Mouse (Mus musculus) cortical plate, adult 2 months (tissue): ENCODE results near the gene Ugdh. TPM values are rescaled to one million over a fixed set of nuclear protein-coding genes. Genes with fewer than 3 reads are reported as not detected.
A peak's percentile ranks its signal among the peaks of the same experiment; 100 is the strongest.

Experiments
- H3K27ac ChIP-seq: fragments of 200-500 bp; 2 replicates; pipeline ENCODE4 v1.5.1; 2012; ENCODE audit warnings: low read length, control low read depth, inconsistent platforms; ENCODE audit not compliant: insufficient read depth
- H3K4me1 ChIP-seq: fragments of 200-500 bp; 2 replicates; pipeline ENCODE4 v1.6.1; 2011; ENCODE audit warnings: low read length; ENCODE audit not compliant: control insufficient read depth, insufficient read depth
- H3K4me3 ChIP-seq: fragments of 200-500 bp; 2 replicates; pipeline ENCODE4 v1.5.1; 2011; ENCODE audit warnings: mild to moderate bottlenecking, low read length, control low read depth; ENCODE audit not compliant: insufficient read depth
- CTCF ChIP-seq: fragments of 200-500 bp; IDR thresholded peaks from 2 replicates; pipeline ENCODE4 v1.5.1; 2011; ENCODE audit warnings: mild to moderate bottlenecking, control low read depth, low read length; ENCODE audit not compliant: insufficient read depth; ENCODE audit errors: extremely low read depth
- POLR2A ChIP-seq: fragments of 200-500 bp; IDR thresholded peaks from 2 replicates; pipeline ENCODE4 v1.6.1; 2011; ENCODE audit warnings: mild to moderate bottlenecking, low read length, control low read depth; ENCODE audit not compliant: insufficient read depth; ENCODE audit errors: extremely low read depth
- polyA plus RNA-seq: library from polyadenylated mRNA; depleted of rRNA; stranded (reverse); fragments of >200 nt; gene quantifications from 2 replicates; pipeline ENCODE4 v1.2.3, GENCODE M21; 2012

Gene Ugdh
- polyA plus RNA-seq, 1 experiment: 25.2 TPM

- Histone ChIP-seq H3K4me1 (no peaks in the 10 kb centered on the region; the same call in 1 of the 2 replicates), H3K4me3 (peak overlapping the region; percentile 64), H3K27ac (no peak overlapping the region; the same call in 1 of the 2 replicates)
- TF ChIP-seq POLR2A: no peak
- no peak for TF ChIP-seq CTCF
Measured at GRCm38 (mm10) chr5:65435363-65435805, 365 bp downstream of the Ugdh start.

GRCm38 (mm10) chr5:65434471-65435362, 1.0 kb downstream of the Ugdh start:
- TF ChIP-seq POLR2A: no peak
- no peak for TF ChIP-seq CTCF

DNA sequence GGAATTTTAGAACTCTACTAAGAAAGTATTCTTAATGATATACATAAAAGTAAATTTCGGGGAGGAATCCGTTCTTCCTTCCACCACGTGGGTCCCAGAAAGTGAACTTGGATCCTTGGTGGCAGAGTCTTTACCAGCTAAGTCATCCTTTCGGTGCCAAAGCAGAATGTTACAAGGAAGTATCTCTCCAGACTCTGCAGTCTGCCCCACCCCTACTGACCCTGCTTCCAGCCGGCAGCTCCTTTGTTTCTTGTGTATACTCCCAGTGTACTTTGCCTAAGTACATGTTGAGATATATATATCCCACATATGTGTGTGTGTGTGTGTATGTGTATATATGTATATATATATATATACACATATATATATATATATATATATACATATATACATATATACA, 6.3 kb downstream of the Ugdh start:
- Histone ChIP-seq H3K4me1 (no peaks in the 10 kb centered on the region; the same call in 1 of the 2 replicates), H3K27ac (no peak overlapping the region), H3K4me3 (no peak overlapping the region)
- TF ChIP-seq POLR2A (no peak), CTCF (no peak)

More at GRCm38 (mm10) chr5:65434471-65435362, 1.0 kb downstream of the Ugdh start:
- Histone ChIP-seq H3K27ac (peak overlapping the region; percentile 35; the same call in 1 of the 2 replicates), H3K4me3 (peak overlapping the region; percentile 64), H3K4me1 (no peaks in the 10 kb centered on the region; the same call in 1 of the 2 replicates)

- Histone ChIP-seq H3K4me3 (no peak overlapping the region), H3K27ac (no peak overlapping the region), H3K4me1 (no peaks in the 10 kb centered on the region)
- TF ChIP-seq CTCF (no peak), POLR2A (no peak)
Measured at GRCm38 (mm10) chr5:65428321-65428720, 7.4 kb downstream of the Ugdh start.

DNA sequence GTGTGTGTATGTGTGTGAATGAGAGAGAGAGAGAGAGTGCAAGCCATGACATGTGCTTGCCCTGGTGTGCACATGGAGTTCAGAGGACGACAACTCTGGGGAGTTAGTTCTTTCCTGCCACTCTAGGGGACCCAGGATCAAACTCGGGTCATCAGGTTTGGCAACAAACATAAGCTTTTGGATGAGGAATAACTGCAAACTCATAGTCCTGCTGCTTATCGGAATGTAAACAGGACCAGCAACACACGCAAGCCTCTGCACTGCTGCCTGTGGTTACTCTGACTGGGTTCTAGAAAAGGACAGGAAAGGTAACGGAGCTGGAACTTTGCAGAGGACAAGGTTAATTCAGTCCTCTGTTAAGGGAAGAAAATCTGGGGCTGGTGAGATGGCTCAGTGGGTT, 10.5 kb downstream of the Ugdh start:
- Histone ChIP-seq H3K4me1 (no peaks in the 10 kb centered on the region), H3K4me3 (no peak overlapping the region), H3K27ac (no peak overlapping the region)
- TF ChIP-seq POLR2A: no peak
- TF ChIP-seq CTCF: no peak

DNA sequence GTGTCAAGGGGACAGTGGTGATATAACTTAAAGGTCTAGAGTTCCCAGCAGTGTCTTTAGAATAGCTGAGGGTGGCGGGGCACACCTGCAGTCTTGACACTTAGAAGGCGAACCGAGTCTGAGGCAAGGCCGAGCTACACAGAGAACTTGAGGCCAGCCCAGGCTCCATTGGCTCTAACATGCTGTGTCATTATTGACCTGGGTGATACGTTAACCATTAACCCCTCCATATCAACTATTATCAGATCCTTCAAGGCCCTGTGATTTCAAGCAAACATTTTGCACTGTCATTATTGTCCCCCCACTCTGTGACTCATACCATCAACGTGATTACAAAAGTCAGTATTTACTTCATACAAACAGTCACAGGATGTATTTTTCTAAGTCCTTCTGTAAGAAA, 11.5 kb downstream of the Ugdh start:
- H3K4me1 ChIP-seq: no peaks in the 10 kb centered on the region
- no peak for TF ChIP-seq CTCF
- TF ChIP-seq POLR2A: no peak
- H3K4me3 ChIP-seq: no peak overlapping the region
- H3K27ac ChIP-seq: no peak overlapping the region

GRCm38 (mm10) chr5:65422803-65423202, 12.9 kb downstream of the Ugdh start:
- H3K27ac ChIP-seq: no peak overlapping the region
- TF ChIP-seq POLR2A (no peak), CTCF (no peak)
- no peaks in the 10 kb centered on the region for H3K4me1 ChIP-seq
- no peak overlapping the region for H3K4me3 ChIP-seq

GRCm38 (mm10) chr5:65420822-65421221, 14.9 kb downstream of the Ugdh start:
- Histone ChIP-seq H3K4me3 (no peak overlapping the region), H3K27ac (no peak overlapping the region), H3K4me1 (0 out of 2 replicates have a peak, but pooled peaks cover 1% of the 10 kb centered on the region)
- TF ChIP-seq POLR2A (no peak), CTCF (no peak)

DNA sequence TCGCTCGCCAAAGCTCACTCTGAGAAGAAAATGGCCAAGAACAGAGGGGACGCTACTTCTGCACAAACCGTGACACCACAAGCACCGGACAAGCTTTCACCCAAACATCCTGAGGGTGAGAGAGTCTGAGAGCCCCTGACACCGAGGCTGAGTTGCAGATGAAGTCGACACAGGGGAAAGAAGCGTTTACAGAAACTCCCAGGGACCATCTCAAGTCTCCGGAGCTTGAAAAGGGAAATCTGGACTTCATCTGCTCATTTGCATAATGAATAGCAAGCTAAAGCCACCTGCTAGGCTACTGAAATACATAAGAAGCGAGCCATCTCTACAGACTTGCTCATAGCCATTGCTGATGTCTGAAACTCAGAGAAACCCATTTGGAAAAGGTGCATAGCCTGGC, 16.6 kb downstream of the Ugdh start:
- TF ChIP-seq CTCF: no peak
- TF ChIP-seq POLR2A: no peak
- H3K4me1 ChIP-seq: 0 out of 2 replicates have a peak, but pooled peaks cover 1% of the 10 kb centered on the region

More for the DNA sequence above, 16.6 kb downstream of the Ugdh start:
- H3K27ac ChIP-seq: no peak overlapping the region
- H3K4me3 ChIP-seq: no peak overlapping the region
